Mouse (Mus musculus) heart, postnatal 0 days (tissue): ENCODE measurements around the gene Smcp. TPM values are rescaled to one million over a fixed set of nuclear protein-coding genes. Genes with fewer than 3 reads are reported as not detected.

Source experiments
- ATAC-seq: fragments of 200-750 bp; cut with Nextera tagmentation; 2 replicates; pipeline ENCODE4 v1.8.0; 2017; ENCODE audit warnings: low read depth, moderate number of reproducible peaks, moderate library complexity; ENCODE audit not compliant: insufficient read depth
- DNase-seq: peaks from one replicate; pipeline ENCODE4 v3.0.0-alpha.2; 2016; ENCODE audit warnings: low spot score
- H3K27ac ChIP-seq: fragments of 300-500 bp; sonication (generic); 2 replicates; pipeline ENCODE4 v1.5.1; 2014; ENCODE audit warnings: low read depth, mild to moderate bottlenecking
- H3K27me3 ChIP-seq: fragments of 300-500 bp; sonication (generic); 2 replicates; pipeline ENCODE4 v1.6.1; 2014; ENCODE audit warnings: low read length, mixed read lengths; ENCODE audit not compliant: control insufficient read depth, insufficient read depth
- H3K36me3 ChIP-seq: fragments of 300-500 bp; sonication (generic); replicated peaks from 2 replicates; pipeline ENCODE4 v1.6.1; 2014; ENCODE audit warnings: low read length, mixed read lengths; ENCODE audit not compliant: control insufficient read depth, insufficient read depth
- H3K4me1 ChIP-seq: fragments of 300-500 bp; sonication (generic); 2 replicates; pipeline ENCODE4 v1.6.1; 2014; ENCODE audit warnings: antibody characterized with exemption; ENCODE audit not compliant: control insufficient read depth, insufficient read depth
- H3K4me2 ChIP-seq: fragments of 300-500 bp; sonication (generic); 2 replicates; pipeline ENCODE4 v1.6.1; 2014; ENCODE audit warnings: low read depth, mild to moderate bottlenecking, low read length, moderate library complexity
- H3K4me3 ChIP-seq: fragments of 300-500 bp; sonication (generic); 2 replicates; pipeline ENCODE4 v1.5.1; 2014; ENCODE audit warnings: low read depth, low read length
- H3K9ac ChIP-seq: fragments of 300-500 bp; sonication (generic); replicated peaks from 2 replicates; pipeline ENCODE4 v1.6.1; 2014; ENCODE audit warnings: low read depth, low read length, mixed read lengths
- H3K9me3 ChIP-seq: fragments of 300-500 bp; sonication (generic); replicated peaks from 2 replicates; pipeline ENCODE4 v1.6.1; 2016; ENCODE audit warnings: low read length; ENCODE audit not compliant: control insufficient read depth
- CTCF ChIP-seq: IDR thresholded peaks from 2 replicates; pipeline ENCODE4 v1.5.1; 2016; ENCODE audit warnings: antibody characterized with exemption, control low read depth, low read depth
- EP300 ChIP-seq: IDR thresholded peaks from 2 replicates; pipeline ENCODE4 v1.6.1; 2016; ENCODE audit warnings: antibody characterized with exemption, low read depth
- WGBS: fragments of 180-500 bp; shearing (Covaris S2); extraction: QIAGEN DNeasy Blood & Tissue Kit; methylation state at CpG from one replicate; pipeline ENCODE4 v1.1.7; 2014; 5-methylcytosine and 5-hydroxymethylcytosine counted together
- polyA plus RNA-seq: library from polyadenylated mRNA; unstranded; fragments of >200 nt; fragmentation: Nextera tagmentation; extraction: Ambion mirVana; gene quantifications from 2 replicates; pipeline ENCODE4 v1.2.1, GENCODE M21; 2015
- total RNA-seq: library from RNA; depleted of rRNA; stranded (reverse); fragments of >200 nt; gene quantifications from 2 replicates; pipeline ENCODE4 v1.2.3, GENCODE M21; 2014; ENCODE audit warnings: low replicate concordance

Gene Smcp
- total and polyA plus RNA-seq, 2 experiments from 2014 or later = not detected

DNA sequence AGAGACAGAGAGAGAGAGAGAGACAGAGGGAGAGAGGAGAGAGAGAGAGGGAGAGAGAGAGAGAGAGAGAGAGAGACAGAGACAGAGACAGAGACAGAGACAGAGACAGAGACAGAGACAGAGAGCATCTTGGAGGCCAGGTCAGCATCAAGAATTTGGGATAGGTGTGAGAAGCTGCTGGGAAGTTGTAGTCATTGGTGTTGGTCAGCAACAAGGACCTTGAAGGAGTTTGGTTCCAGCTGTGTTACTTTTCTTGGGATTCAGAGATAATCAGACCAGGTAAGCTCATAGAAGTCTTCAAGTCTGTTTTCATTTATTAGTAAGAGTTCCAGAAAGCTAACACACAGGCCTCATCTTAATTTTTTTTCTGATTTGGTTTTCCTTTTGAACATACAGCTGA is 18.6 kb upstream of the Smcp start, which contains the start of gene 2210017I01Rik:
2210017I01Rik (minus strand) TSS at position 101 of the 400 bp plus-strand sequence.
- no peak within 1 kb of the TSS for H3K4me2 ChIP-seq
- ATAC-seq (no peak), DNase-seq (no peak)

DNA sequence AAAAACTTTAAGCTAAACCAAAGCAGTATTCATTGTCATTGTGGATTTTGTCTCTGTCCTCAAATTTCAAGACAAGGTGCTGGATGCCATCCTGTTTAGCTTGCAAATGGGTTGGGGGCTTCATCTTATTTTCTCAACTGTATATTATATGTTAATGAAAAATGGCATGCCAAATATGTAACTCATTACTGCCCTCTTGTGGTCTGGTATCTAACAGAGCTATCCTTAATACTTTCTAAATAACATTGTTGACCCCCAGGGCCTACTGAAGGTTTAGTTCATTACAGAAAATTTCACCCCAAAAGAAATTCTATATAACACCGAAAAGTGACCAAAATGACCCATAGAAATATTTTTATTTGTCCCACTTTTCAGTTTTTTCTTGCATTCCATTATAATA is 13.4 kb upstream of the Smcp start:
- no peaks in the 10 kb centered on the region for H3K27me3 ChIP-seq
- H3K36me3 ChIP-seq = no peaks in the 10 kb centered on the region
- H3K27ac ChIP-seq = no peak overlapping the region
- ATAC-seq = no peak
- H3K4me2 ChIP-seq = no peak overlapping the region
- no peaks in the 10 kb centered on the region for H3K4me1 ChIP-seq
- TF ChIP-seq CTCF (peak; percentile 35), EP300 (no peak)
- WGBS = 35% methylated on average over 1 of the region's 1 CpGs
- H3K9ac ChIP-seq = no peak overlapping the region
- no peaks in the 10 kb centered on the region for H3K9me3 ChIP-seq
- no peak overlapping the region for H3K4me3 ChIP-seq
- no peak for DNase-seq

More for the DNA sequence above, 18.6 kb upstream of the Smcp start, which contains the start of gene 2210017I01Rik:
- TF ChIP-seq EP300 = no peak
- no peaks in the 10 kb centered on the region for H3K27me3 ChIP-seq
- no peaks in the 10 kb centered on the region for H3K4me1 ChIP-seq
- no peaks in the 10 kb centered on the region for H3K9me3 ChIP-seq
- H3K36me3 ChIP-seq = no peaks in the 10 kb centered on the region
- H3K4me3 ChIP-seq = no peak within 1 kb of the TSS
- no peak within 1 kb of the TSS for H3K9ac ChIP-seq
- H3K27ac ChIP-seq = no peak within 1 kb of the TSS

DNA sequence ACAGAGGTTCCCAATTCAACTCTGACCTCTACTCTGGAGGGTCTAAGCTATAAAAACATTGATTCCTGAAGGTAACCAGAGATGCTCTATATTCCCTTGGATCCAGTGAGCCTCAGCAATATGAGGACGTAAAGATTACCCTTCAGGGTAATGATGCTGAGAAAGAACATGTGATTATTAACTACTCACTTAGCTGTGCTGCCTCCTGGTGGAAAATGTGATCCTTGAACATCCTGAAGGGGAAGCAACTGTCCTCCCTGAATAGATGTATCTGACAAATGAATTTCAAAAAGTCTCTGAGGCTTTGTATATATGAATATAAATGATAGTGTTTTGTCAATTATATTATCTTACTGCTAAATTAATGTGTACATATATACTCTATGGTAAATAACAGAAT is 11.7 kb upstream of the Smcp start:
- H3K9me3 ChIP-seq = no peaks in the 10 kb centered on the region
- DNase-seq = no peak
- 43% methylated on average over 1 of the region's 1 CpGs for WGBS
- no peaks in the 10 kb centered on the region for H3K36me3 ChIP-seq
- no peaks in the 10 kb centered on the region for H3K4me1 ChIP-seq
- TF ChIP-seq CTCF (peak; percentile 26), EP300 (no peak)
- no peak for ATAC-seq
- no peak overlapping the region for H3K4me2 ChIP-seq
- H3K9ac ChIP-seq = no peak overlapping the region
- H3K27ac ChIP-seq = no peak overlapping the region
- no peaks in the 10 kb centered on the region for H3K27me3 ChIP-seq
- no peak overlapping the region for H3K4me3 ChIP-seq

DNA sequence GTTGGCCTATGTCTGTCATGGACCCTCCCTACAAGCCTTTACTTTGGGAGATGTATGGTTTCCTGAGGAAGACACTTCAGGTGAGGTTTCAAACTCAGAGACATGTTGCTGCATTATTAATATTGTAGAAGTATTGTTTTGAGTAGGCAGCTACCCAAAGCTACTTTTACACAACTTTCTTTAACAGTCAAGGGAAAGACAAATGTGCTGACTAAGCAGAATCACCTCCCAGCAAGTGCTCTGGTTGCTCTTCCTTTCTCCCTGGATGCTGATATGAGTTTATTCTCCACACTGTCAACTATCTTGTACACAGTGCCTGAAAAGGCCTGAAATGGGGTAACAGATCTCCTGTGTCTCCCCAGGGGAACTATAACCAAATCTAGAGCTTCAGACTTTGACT is 11.2 kb upstream of the Smcp start:
- no peaks in the 10 kb centered on the region for H3K36me3 ChIP-seq
- no peak overlapping the region for H3K4me2 ChIP-seq
- H3K4me1 ChIP-seq = no peaks in the 10 kb centered on the region
- no peak overlapping the region for H3K9ac ChIP-seq
- TF ChIP-seq CTCF (no peak), EP300 (no peak)
- H3K27ac ChIP-seq = no peak overlapping the region
- ATAC-seq (no peak), DNase-seq (no peak)
- H3K27me3 ChIP-seq = no peaks in the 10 kb centered on the region
- no peaks in the 10 kb centered on the region for H3K9me3 ChIP-seq
- H3K4me3 ChIP-seq = no peak overlapping the region

DNA sequence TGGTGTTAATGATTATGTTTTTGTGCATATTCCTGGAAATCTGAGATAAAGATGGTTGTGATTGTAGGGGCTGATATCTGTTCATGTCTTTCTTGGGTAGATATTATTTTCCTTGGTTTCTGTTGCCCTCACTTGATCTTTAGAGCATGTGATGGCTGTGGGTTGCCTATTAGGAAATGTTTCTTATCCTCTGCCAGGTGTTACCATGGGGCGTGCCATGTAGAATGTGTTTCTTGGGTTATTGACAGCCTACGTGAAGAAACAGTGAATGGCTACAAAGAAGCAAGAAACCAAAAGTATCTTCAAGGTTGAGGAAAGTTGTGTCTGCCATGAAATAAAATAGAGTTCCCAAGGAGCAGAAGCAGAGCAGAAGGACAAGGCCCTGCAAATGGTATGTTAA is 9.6 kb upstream of the Smcp start:
- Histone ChIP-seq H3K27me3 (no peaks in the 10 kb centered on the region), H3K9ac (no peak overlapping the region), H3K27ac (no peak overlapping the region), H3K4me3 (no peak overlapping the region), H3K4me2 (no peak overlapping the region), H3K36me3 (no peaks in the 10 kb centered on the region), H3K9me3 (no peaks in the 10 kb centered on the region), H3K4me1 (no peaks in the 10 kb centered on the region)
- TF ChIP-seq EP300 (no peak), CTCF (no peak)
- DNase-seq = no peak
- 89% methylated on average over 2 of the region's 2 CpGs for WGBS
- no peak for ATAC-seq

DNA sequence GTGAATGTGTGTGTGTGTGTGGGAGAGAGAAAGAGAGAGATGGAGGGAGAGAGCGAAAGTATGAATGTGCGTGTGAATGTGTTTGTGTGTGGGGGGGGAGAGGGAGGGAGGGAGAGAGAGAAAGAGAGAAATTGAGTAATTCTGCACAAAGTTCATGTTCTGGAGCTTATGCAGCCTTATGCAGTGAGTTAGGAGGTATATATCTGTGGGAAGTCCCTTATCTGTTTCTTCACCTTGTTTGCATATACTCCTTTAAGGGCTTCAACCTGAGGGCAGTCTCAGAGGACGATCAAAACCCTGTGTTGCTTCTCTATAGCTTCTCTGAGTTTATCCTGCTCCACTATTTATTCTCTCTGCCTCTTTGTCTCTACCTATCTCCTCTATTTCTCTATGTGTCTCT is 1.6 kb downstream of the Smcp start:
- no peak overlapping the region for H3K4me3 ChIP-seq
- WGBS = 72% methylated on average over 3 of the region's 3 CpGs
- DNase-seq (no peak), ATAC-seq (no peak)
- H3K27me3 ChIP-seq = no peaks in the 10 kb centered on the region
- TF ChIP-seq CTCF (no peak), EP300 (no peak)
- H3K9me3 ChIP-seq = no peaks in the 10 kb centered on the region
- H3K36me3 ChIP-seq = no peaks in the 10 kb centered on the region
- H3K4me1 ChIP-seq = no peaks in the 10 kb centered on the region
- no peak overlapping the region for H3K9ac ChIP-seq
- no peak overlapping the region for H3K4me2 ChIP-seq
- H3K27ac ChIP-seq = no peak overlapping the region
